Mouse (Mus musculus): ENCODE results near the gene Sirt7.

DNA sequence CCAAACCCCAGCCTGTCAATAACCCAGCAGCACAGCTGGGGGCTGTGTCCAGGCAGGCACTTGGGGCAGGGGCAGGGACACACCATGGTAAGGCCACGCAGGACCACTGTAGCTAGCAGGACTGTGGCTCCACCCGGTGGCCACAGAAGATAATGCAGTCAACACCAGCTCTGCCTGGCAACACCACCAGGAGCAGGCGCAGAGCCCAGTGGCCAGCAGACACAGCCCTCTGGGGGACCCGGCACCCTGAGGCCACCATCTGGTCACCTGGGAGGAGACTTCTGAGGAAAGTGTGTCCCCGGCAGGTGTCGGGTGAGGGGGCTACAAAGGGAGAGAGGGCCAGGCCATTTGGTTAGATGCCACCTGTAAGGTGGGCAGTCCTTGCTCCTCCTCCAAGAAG, 12.3 kb downstream of the Sirt7 start:
- TF ChIP-seq CTCF (IDR thresholded peaks at IDR 0.05; ENCODE audit: low read depth, low read length) (peak; percentile 91), POLR2A (IDR thresholded peaks at IDR 0.05; ENCODE audit: extremely low read depth, insufficient read depth, low read length) (no peak)
